Mouse (Mus musculus) intestine, postnatal 0 days (tissue): ENCODE measurements around the gene Pld4. TPM values are rescaled to one million over a fixed set of nuclear protein-coding genes. Genes with fewer than 3 reads are reported as not detected.

Source experiments
- ATAC-seq: fragments of 200-750 bp; cut with Nextera tagmentation; 2 replicates; pipeline ENCODE4 v1.8.0; 2017; ENCODE audit warnings: mild to moderate bottlenecking, moderate TSS enrichment, moderate library complexity
- H3K27ac ChIP-seq: fragments of 300-500 bp; sonication (generic); 2 replicates; pipeline ENCODE4 v1.5.1; 2014; ENCODE audit warnings: mild to moderate bottlenecking, low read depth, low read length, moderate library complexity
- H3K27me3 ChIP-seq: fragments of 300-500 bp; sonication (generic); replicated peaks from 2 replicates; pipeline ENCODE4 v1.6.1; 2014; ENCODE audit warnings: low read length, mixed read lengths; ENCODE audit not compliant: control insufficient read depth, insufficient read depth
- H3K36me3 ChIP-seq: fragments of 300-500 bp; sonication (generic); 2 replicates; pipeline ENCODE4 v1.6.1; 2014; ENCODE audit warnings: mild to moderate bottlenecking, moderate library complexity; ENCODE audit not compliant: control insufficient read depth, insufficient read depth
- H3K4me1 ChIP-seq: fragments of 300-500 bp; sonication (generic); replicated peaks from 2 replicates; pipeline ENCODE4 v1.6.1; 2014; ENCODE audit warnings: antibody characterized with exemption, low read length, mixed read lengths; ENCODE audit not compliant: control insufficient read depth, insufficient read depth
- H3K4me2 ChIP-seq: fragments of 300-500 bp; sonication (generic); replicated peaks from 2 replicates; pipeline ENCODE4 v1.6.1; 2014; ENCODE audit warnings: low read depth, mild to moderate bottlenecking, moderate library complexity
- H3K4me3 ChIP-seq: fragments of 300-500 bp; sonication (generic); 2 replicates; pipeline ENCODE4 v1.5.1; 2014; ENCODE audit warnings: low read depth, low read length
- H3K9ac ChIP-seq: fragments of 300-500 bp; sonication (generic); 2 replicates; pipeline ENCODE4 v1.6.1; 2014; ENCODE audit warnings: mild to moderate bottlenecking, low read depth, low read length
- H3K9me3 ChIP-seq: fragments of 300-500 bp; sonication (generic); 2 replicates; pipeline ENCODE4 v1.6.1; 2016; ENCODE audit warnings: mixed run types; ENCODE audit not compliant: control insufficient read depth
- CTCF ChIP-seq: sonication (generic); IDR thresholded peaks from 2 replicates; pipeline ENCODE4 v1.5.1; 2016; ENCODE audit warnings: low read depth, mild to moderate bottlenecking, control low read depth, antibody characterized with exemption, moderate library complexity
- WGBS: fragments of 180-500 bp; shearing (Covaris S2); extraction: QIAGEN DNeasy Blood & Tissue Kit; methylation state at CpG from one replicate; pipeline ENCODE4 v1.1.7; 2014; 5-methylcytosine and 5-hydroxymethylcytosine counted together
- polyA plus RNA-seq: library from polyadenylated mRNA; unstranded; fragments of >200 nt; fragmentation: Nextera tagmentation; extraction: Ambion mirVana; gene quantifications from 2 replicates; pipeline ENCODE4 v1.2.1, GENCODE M21; 2015

Pld4 gene
- polyA plus RNA-seq, 1 experiment from 2014 or later = 6.7 TPM

- WGBS = 89% methylated on average over 3 of the region's 3 CpGs
- no peaks in the 10 kb centered on the region for H3K27me3 ChIP-seq
Observed at GRCm38 (mm10) chr12:112759471-112759870, 984 bp upstream of the Pld4 start.

GRCm38 (mm10) chr12:112761411-112761810 lies 956 bp downstream of the Pld4 start:
- ATAC-seq = no peak
- WGBS = 88% methylated on average over 4 of the region's 4 CpGs
- no peaks in the 10 kb centered on the region for H3K36me3 ChIP-seq
- no peaks in the 10 kb centered on the region for H3K27me3 ChIP-seq
- H3K4me1 ChIP-seq = 0 out of 2 replicates have a peak, but pooled peaks cover 4% of the 10 kb centered on the region
- TF ChIP-seq CTCF = no peak
- H3K4me3 ChIP-seq = no peak overlapping the region
- H3K9ac ChIP-seq = no peak overlapping the region
- no peaks in the 10 kb centered on the region for H3K9me3 ChIP-seq
- no peak overlapping the region for H3K27ac ChIP-seq
- H3K4me2 ChIP-seq = no peak overlapping the region

More at GRCm38 (mm10) chr12:112759471-112759870, 984 bp upstream of the Pld4 start:
- Histone ChIP-seq H3K9ac (no peak overlapping the region), H3K9me3 (no peaks in the 10 kb centered on the region), H3K4me2 (no peak overlapping the region), H3K27ac (no peak overlapping the region), H3K36me3 (no peaks in the 10 kb centered on the region), H3K4me3 (no peak overlapping the region), H3K4me1 (0 out of 2 replicates have a peak, but pooled peaks cover 6% of the 10 kb centered on the region)
- no peak for ATAC-seq
- TF ChIP-seq CTCF = no peak

- Histone ChIP-seq H3K9ac (no peak overlapping the region), H3K36me3 (no peaks in the 10 kb centered on the region), H3K27me3 (no peaks in the 10 kb centered on the region), H3K4me3 (no peak overlapping the region), H3K27ac (no peak overlapping the region), H3K4me1 (0 out of 2 replicates have a peak, but pooled peaks cover 4% of the 10 kb centered on the region), H3K9me3 (no peaks in the 10 kb centered on the region), H3K4me2 (no peak overlapping the region)
- peak; percentile 80 for ATAC-seq
- no peak for TF ChIP-seq CTCF
- WGBS = 68% methylated on average over 3 of the region's 3 CpGs
Observed at GRCm38 (mm10) chr12:112762018-112762417, 1.6 kb downstream of the Pld4 start.

GRCm38 (mm10) chr12:112763176-112763575 lies 2.7 kb downstream of the Pld4 start:
- H3K27me3 ChIP-seq = no peaks in the 10 kb centered on the region
- H3K9me3 ChIP-seq = no peaks in the 10 kb centered on the region
- H3K9ac ChIP-seq = no peak overlapping the region
- H3K36me3 ChIP-seq = no peaks in the 10 kb centered on the region
- no peak for ATAC-seq
- WGBS = 77% methylated on average over 4 of the region's 4 CpGs
- TF ChIP-seq CTCF = no peak
- no peak overlapping the region for H3K27ac ChIP-seq
- H3K4me2 ChIP-seq = no peak overlapping the region
- no peak overlapping the region for H3K4me3 ChIP-seq
- H3K4me1 ChIP-seq = 0 out of 2 replicates have a peak, but pooled peaks cover 4% of the 10 kb centered on the region

- Histone ChIP-seq H3K4me3 (no peak overlapping the region), H3K4me2 (no peak overlapping the region), H3K27me3 (no peaks in the 10 kb centered on the region), H3K4me1 (0 out of 2 replicates have a peak, but pooled peaks cover 4% of the 10 kb centered on the region), H3K9ac (no peak overlapping the region), H3K27ac (no peak overlapping the region), H3K9me3 (no peaks in the 10 kb centered on the region), H3K36me3 (no peaks in the 10 kb centered on the region)
- WGBS = 80% methylated on average over 5 of the region's 5 CpGs
- ATAC-seq = no peak
- no peak for TF ChIP-seq CTCF
Observed at GRCm38 (mm10) chr12:112764141-112764540, 3.7 kb downstream of the Pld4 start.

GRCm38 (mm10) chr12:112764991-112765390 lies 4.5 kb downstream of the Pld4 start:
- 94% methylated on average over 7 of the region's 7 CpGs for WGBS
- no peak for TF ChIP-seq CTCF
- no peak overlapping the region for H3K9ac ChIP-seq

GRCm38 (mm10) chr12:112766586-112766985 lies 6.1 kb downstream of the Pld4 start:
- ATAC-seq = no peak
- WGBS = 92% methylated on average over 7 of the region's 7 CpGs
- no peak for TF ChIP-seq CTCF
- Histone ChIP-seq H3K4me1 (0 out of 2 replicates have a peak, but pooled peaks cover 4% of the 10 kb centered on the region), H3K9me3 (no peaks in the 10 kb centered on the region), H3K27ac (no peak overlapping the region), H3K4me2 (no peak overlapping the region), H3K36me3 (no peaks in the 10 kb centered on the region), H3K4me3 (no peak overlapping the region), H3K27me3 (no peaks in the 10 kb centered on the region), H3K9ac (no peak overlapping the region)

More at GRCm38 (mm10) chr12:112764991-112765390, 4.5 kb downstream of the Pld4 start:
- no peak overlapping the region for H3K4me2 ChIP-seq
- no peak for ATAC-seq
- H3K27me3 ChIP-seq = no peaks in the 10 kb centered on the region
- no peak overlapping the region for H3K4me3 ChIP-seq
- H3K4me1 ChIP-seq = 0 out of 2 replicates have a peak, but pooled peaks cover 4% of the 10 kb centered on the region
- no peaks in the 10 kb centered on the region for H3K9me3 ChIP-seq
- H3K36me3 ChIP-seq = no peaks in the 10 kb centered on the region
- H3K27ac ChIP-seq = no peak overlapping the region
